Mouse (Mus musculus) olfactory bulb, adult 2 months (tissue): ENCODE results near the gene Cd200r1. TPM values are rescaled to one million over a fixed set of nuclear protein-coding genes. Genes with fewer than 3 reads are reported as not detected.
A peak's percentile ranks its signal among the peaks of the same experiment; 100 is the strongest.

Source experiments
- H3K27ac ChIP-seq: fragments of 200-500 bp; 2 replicates; pipeline ENCODE4 v1.5.1; 2012; ENCODE audit warnings: low read depth, low read length; ENCODE audit not compliant: insufficient read depth
- H3K4me1 ChIP-seq: fragments of 200-500 bp; 2 replicates; pipeline ENCODE4 v1.6.1; 2012; ENCODE audit warnings: low read length; ENCODE audit not compliant: control insufficient read depth, insufficient read depth
- H3K4me3 ChIP-seq: fragments of 200-500 bp; 2 replicates; pipeline ENCODE4 v1.5.1; 2012; ENCODE audit warnings: mild to moderate bottlenecking, low read depth, low read length, moderate library complexity; ENCODE audit not compliant: insufficient read depth
- CTCF ChIP-seq: fragments of 200-500 bp; IDR thresholded peaks from 2 replicates; pipeline ENCODE4 v1.5.1; 2012; ENCODE audit warnings: low read depth, mild to moderate bottlenecking, low read length, moderate library complexity; ENCODE audit not compliant: insufficient read depth
- POLR2A ChIP-seq: fragments of 200-500 bp; IDR thresholded peaks from 2 replicates; pipeline ENCODE4 v1.6.1; 2012; ENCODE audit warnings: mild to moderate bottlenecking, low read depth, low read length, moderate library complexity; ENCODE audit not compliant: insufficient read depth
- WGBS: fragments of 180-500 bp; shearing (Covaris S2); methylation state at CpG from one replicate; pipeline ENCODE4 v1.1.7; 2018; 5-methylcytosine and 5-hydroxymethylcytosine counted together
- polyA plus RNA-seq: library from polyadenylated mRNA; stranded (reverse); fragments of >200 nt; gene quantifications from 2 replicates; pipeline ENCODE4 v1.2.4, GENCODE M21; 2012; ENCODE audit warnings: low replicate concordance; ENCODE audit not compliant: missing spikeins, insufficient read depth, insufficient read length

Gene Cd200r1
- polyA plus RNA-seq = not detected in 2 replicates

GRCm38 (mm10) chr16:44765555-44766319 is at the start of gene Cd200r1:
Gene Cd200r1, plus strand, starts transcription at chr16:44765736.
- no peaks in the 10 kb centered on the region for H3K4me1 ChIP-seq
- no peak within 1 kb of the TSS for H3K4me3 ChIP-seq
- no peak within 1 kb of the TSS for H3K27ac ChIP-seq
- TF ChIP-seq CTCF = no peak
- 79% methylated on average over 22 of the region's 22 CpGs for WGBS

DNA sequence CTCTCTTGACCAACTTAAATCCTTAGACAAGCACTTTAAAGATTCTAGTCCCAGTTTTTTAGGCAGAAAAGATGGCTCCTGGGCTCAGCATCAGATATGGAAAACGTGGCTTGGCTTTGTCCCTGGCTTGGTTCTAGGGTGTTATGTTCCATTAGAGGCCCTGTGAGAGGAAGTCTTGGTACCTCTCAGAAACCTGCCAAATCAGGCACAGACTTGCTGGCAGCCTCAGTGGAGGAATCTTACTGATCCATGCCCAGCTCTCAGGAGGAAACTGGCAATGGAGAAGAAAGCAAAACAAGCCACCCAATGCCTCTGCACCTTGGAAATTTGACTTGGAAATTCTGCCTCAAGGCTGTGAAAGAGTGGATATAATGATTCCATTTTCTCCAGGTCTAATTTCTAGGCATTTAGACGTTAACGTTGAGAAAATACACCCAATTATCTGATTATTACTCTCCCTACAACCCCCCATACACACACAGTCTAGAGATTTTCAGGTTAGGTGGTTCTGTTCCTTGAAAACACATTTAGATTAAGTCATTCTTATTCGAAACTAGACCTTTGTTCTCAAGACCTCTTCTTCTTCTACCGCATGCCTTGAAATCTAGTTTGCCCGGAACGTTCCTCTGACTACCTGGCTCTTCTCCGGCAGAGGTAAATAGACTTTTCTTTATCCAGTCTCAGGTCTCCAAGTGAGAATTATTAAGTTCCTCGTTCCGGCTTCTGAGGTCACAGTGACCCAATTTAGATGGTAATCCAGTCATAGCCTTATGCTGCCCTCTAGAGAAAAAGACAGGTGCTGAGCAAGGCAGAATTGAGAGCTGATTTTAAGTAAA is 49.0 kb upstream of the Cd200r1 start:
- Histone ChIP-seq H3K4me3 (no peak overlapping the region), H3K4me1 (no peaks in the 10 kb centered on the region), H3K27ac (no peak overlapping the region)
- 15% methylated on average over 10 of the region's 10 CpGs for WGBS
- TF ChIP-seq CTCF (no peak), POLR2A (no peak)

DNA sequence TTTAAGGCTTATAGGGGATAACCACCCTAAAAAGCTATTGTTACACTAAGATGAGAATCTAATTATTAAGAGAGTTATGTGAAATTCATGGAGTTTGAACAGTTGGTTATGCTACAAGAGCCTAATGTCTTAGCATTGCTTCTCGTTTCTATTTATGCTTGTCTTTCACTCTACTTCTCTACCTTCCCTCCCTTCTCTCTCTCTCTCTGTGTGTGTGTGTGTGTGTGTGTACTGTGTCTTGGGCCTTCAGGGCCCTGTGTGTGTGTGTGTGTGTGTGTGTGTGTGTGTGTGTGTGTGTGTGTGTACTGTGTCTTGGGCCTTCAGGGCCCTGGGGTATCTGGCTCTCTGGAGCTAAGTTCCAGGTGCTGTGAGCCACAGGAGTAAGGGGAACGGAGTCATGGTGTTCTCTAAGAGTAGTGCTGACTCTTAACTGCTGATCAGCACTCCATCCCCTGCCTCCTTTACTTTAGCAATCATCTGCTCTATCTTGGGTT is 48.3 kb upstream of the Cd200r1 start:
- 62% methylated on average over 2 of the region's 2 CpGs for WGBS
- Histone ChIP-seq H3K4me1 (no peaks in the 10 kb centered on the region), H3K4me3 (no peak overlapping the region), H3K27ac (no peak overlapping the region)
- TF ChIP-seq POLR2A (no peak), CTCF (no peak)

GRCm38 (mm10) chr16:44717838-44718237 is 47.7 kb upstream of the Cd200r1 start:
- no peak overlapping the region for H3K27ac ChIP-seq
- peaks cover under 1% of the 10 kb centered on the region; the same call in 1 of the 2 replicates for H3K4me1 ChIP-seq
- TF ChIP-seq CTCF (no peak), POLR2A (no peak)
- WGBS = 76% methylated on average over 2 of the region's 2 CpGs
- H3K4me3 ChIP-seq = no peak overlapping the region

GRCm38 (mm10) chr16:44719349-44719748 is 46.2 kb upstream of the Cd200r1 start:
- no peak overlapping the region for H3K27ac ChIP-seq
- TF ChIP-seq POLR2A = no peak
- TF ChIP-seq CTCF = no peak
- WGBS = 60% methylated on average over 7 of the region's 7 CpGs
- peaks cover 2% of the 10 kb centered on the region; the same call in 1 of the 2 replicates for H3K4me1 ChIP-seq
- no peak overlapping the region for H3K4me3 ChIP-seq

DNA sequence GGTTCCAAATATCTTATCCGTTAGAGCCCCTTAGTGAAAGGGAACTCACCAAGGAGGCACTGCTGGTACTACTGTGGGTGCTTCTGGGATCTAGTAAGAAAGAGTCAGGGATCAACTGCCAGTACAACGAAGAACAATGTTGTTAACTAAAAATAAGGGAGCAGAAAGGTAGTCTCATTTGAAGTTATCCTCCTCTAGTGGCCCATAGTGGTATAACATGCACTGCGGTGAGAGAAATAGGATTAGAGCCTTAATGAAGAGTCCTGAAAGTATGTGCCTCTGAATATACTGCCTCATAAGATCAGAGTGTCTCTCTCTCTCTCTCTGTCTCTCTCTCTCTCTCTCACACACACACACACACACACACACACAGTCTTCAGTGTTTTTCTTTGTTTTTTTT is 45.0 kb upstream of the Cd200r1 start:
- H3K4me1 ChIP-seq = peaks cover 2% of the 10 kb centered on the region; the same call in 1 of the 2 replicates
- H3K4me3 ChIP-seq = no peak overlapping the region
- 59% methylated on average over 3 of the region's 3 CpGs for WGBS
- TF ChIP-seq POLR2A = no peak
- no peak for TF ChIP-seq CTCF
- no peak overlapping the region for H3K27ac ChIP-seq

GRCm38 (mm10) chr16:44722666-44723065 is 42.9 kb upstream of the Cd200r1 start:
- TF ChIP-seq POLR2A (no peak), CTCF (no peak)

GRCm38 (mm10) chr16:44724083-44724787 is 41.3 kb upstream of the Cd200r1 start, which contains the start of gene Nepro:
Gene Nepro, plus strand, starts transcription at chr16:44724301.
- no peak for TF ChIP-seq CTCF
- peak; percentile 68 for TF ChIP-seq POLR2A
- H3K27ac ChIP-seq = peak within 1 kb of the TSS; percentile 85
- peak within 1 kb of the TSS; percentile 82 for H3K4me3 ChIP-seq
- 1% methylated on average over 64 of the region's 64 CpGs for WGBS
- peaks cover 2% of the 10 kb centered on the region; the same call in 1 of the 2 replicates for H3K4me1 ChIP-seq

More at GRCm38 (mm10) chr16:44722666-44723065, 42.9 kb upstream of the Cd200r1 start:
- 51% methylated on average over 2 of the region's 2 CpGs for WGBS
- H3K27ac ChIP-seq = no peak overlapping the region
- peaks cover 2% of the 10 kb centered on the region; the same call in 1 of the 2 replicates for H3K4me1 ChIP-seq
- no peak overlapping the region for H3K4me3 ChIP-seq

- peak overlapping the region; percentile 85; the same call in 1 of the 2 replicates for H3K27ac ChIP-seq
- 0% methylated on average over 14 of the region's 14 CpGs for WGBS
- H3K4me3 ChIP-seq = peak overlapping the region; percentile 82
- peaks cover 2% of the 10 kb centered on the region; the same call in 1 of the 2 replicates for H3K4me1 ChIP-seq
- no peak for TF ChIP-seq POLR2A
- TF ChIP-seq CTCF = no peak
Measured at GRCm38 (mm10) chr16:44724847-44725246, 40.7 kb upstream of the Cd200r1 start.
